Mouse (Mus musculus) 416B (cell line): ENCODE measurements around the gene Tecpr1.

Experiments
- DNase-seq: peaks from one replicate; pipeline ENCODE4 v3.0.0; 2011; ENCODE audit warnings: low read depth

Tecpr1 gene

DNA sequence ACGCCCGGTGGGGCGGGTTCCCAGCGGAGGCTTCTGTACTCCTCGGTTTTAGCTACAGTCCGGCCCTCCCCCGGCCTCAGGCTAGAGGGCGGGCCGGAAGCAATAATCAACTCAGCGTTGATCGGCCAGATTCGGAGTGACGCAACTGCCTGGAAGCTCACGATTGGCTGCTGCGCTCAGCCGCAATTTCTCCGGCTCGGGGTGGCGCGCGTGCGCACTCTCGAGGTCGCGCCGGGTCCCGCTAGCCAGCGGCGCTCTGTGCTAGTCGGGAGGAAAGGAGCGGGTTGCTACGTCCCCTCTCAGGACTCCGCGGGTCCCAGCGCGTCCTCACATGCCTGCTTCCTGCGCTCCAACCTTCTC, at the start of gene Tecpr1:
Gene Tecpr1, minus strand, starts transcription at position 113 of the 360 bp plus-strand sequence.
- DNase-seq = peak; percentile 94

DNA sequence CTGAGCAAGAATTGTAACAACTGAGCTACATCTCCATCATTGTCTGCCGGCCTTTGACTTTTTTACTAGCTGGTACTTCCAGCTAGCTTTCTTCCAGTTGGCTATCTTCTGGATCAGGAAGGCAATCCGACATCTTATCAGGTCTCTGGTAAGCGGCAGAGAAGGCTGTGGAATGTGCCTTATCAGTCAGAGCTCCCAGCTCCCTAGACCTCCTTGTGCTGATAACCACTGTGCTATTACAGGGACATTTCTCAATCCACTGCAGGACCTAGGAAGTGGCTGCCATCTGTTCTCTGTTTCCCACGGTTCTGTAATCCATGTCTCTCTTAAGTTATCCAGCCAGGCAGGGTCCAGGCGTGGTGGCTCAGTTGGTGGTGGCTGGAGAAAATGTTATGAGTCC, 48.4 kb upstream of the Tecpr1 start:
- no peak for DNase-seq

DNA sequence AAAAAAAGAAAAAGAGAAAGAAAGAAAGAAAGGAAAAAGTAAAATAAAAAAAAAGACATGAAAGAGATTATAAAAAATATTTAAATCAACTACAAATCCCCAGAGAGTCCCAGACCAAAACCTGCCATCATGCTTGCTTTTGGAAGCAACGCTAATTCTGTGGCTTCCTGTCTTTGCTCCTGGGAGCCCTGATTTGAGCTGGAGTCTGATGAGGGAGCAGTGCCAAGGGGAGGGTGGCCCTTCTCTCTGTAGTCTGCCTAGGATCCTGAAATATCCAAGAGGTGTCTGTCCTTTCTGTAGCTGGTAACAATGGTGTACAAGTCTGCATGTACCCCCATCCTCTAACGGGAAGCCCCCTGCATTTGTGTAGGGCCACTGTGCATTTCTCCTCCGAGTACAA, 47.7 kb upstream of the Tecpr1 start:
- DNase-seq = no peak

DNA sequence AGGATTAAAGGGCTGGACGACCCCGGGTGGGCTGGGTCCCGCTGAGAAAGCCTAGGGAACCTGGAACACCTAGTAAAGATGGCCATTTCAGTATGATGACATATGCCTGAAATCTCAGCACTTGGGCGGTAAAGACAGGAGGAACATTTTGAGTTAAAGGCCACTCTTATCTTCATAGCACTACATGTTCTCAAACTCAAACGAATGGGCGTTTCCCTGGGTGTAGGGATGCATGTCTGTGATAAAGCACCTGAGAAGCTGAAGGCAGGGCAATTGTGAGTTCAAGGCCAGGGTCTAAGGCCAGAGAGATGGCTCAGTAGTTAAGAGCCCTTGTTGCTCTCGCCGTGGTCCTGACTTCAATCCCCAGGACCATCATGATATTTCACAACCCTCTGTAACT, 47.0 kb upstream of the Tecpr1 start:
- DNase-seq = no peak

DNA sequence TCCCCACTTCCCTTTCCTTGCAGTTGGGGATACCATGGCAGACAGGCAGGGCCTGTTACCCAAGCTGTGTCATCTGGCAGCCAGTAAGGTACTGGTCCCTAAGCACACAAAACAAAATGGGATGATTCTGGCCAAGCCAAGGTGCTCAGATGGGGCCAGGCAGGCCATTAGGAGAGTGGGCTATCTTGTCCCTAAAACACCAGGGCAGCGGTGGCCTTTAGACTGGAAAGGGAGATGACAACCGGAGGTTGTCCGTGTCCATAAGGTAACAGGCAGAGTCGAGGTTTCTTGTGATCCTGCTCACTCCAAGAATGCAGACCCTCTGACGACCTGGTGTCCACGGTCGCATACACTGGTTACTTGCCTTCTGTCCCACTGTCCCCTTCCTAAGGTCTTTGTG, 46.5 kb upstream of the Tecpr1 start:
- no peak for DNase-seq

DNA sequence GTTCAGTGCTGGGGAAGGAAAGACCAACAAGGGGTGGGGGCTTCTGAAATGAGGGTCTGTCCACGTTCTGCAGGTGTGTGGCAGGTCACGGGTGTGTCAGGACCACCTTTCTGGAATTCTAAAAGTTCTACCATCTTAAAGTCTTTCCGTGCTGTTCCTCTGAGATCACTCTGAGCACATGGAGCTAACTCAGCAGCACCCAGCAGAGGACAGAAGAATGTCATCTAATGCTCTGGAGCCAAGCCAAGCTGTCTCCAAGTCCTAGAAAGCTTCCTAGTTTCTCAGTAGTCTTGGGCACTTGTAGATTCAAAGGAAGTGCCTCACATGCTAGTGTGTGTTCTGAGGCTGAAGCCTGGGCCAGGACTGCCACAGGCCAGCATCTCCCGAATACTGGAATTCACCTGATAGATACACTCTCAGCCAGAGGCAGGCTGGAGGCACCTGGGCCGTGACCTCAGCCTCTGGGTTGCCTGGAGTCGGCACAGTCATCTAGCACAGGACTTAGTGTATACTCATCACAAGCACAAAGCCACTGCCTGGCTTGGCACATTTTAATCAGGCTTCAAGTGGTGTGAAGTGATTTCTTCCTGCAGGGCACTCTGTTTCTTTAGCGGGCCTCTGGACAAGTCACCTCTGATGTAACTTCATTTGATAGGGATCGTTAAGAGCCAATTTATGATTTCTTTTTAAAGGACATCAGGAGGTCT, 44.3 kb upstream of the Tecpr1 start:
- peak; percentile 65 for DNase-seq

DNA sequence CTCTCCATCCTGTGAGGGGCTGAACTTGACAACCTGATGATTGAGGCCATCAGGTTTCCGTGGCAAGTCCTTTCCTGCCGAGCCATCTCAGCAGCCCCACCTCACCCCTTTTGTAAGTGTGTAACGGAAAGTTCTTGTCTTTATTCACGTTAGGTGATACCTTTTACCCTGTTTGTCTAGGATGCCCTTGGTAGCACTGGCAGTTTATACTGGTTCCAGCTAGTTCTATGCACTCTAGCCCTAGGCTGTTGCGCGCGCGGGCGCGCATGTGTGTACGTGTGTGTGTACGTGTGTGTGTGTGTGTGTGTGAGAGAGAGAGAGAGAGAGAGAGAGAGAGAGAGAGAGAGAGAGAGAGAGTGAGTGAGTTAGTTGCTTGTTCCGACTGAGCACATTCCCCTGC, 40.1 kb upstream of the Tecpr1 start:
- no peak for DNase-seq

DNA sequence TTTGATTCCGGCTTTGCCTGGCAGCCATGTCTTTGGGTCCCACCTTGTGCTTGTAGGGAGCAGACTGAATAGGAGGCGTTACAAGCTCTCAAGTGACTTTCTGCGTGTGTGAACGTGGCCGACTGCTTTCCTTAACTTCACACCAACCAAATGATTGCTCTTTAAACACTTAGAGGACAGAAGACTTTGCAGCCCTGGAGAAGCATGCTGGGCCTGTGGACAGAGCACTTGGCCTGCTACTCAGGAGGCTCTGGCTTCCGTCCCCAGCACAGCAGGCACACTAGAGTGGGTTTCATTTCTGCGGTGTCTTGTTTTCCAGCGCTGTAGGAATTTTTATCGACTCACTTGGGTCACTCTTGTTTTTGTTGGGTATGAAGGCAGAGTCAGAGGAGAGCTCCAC, 39.7 kb upstream of the Tecpr1 start:
- DNase-seq = no peak

DNA sequence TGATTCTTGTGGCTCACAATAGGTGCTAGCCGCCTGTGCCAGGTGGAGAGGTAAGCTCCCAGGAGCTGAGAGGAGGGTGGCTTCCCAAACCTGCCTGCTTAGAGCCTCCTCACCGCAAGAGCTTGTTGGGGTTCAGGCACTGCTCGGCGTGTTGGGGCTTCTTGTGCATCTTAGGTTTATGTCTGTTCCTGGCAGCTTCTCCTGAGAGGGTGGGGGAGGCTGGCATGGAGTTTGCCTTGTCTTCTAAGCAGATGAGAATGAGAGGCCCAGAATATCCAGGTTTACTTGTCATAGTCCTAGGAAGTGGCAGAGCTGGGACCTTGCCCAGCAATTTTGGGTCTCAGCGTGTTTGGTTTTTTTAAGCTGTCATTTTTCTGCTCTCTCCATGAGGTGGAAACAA, 38.4 kb upstream of the Tecpr1 start:
- DNase-seq = no peak

DNA sequence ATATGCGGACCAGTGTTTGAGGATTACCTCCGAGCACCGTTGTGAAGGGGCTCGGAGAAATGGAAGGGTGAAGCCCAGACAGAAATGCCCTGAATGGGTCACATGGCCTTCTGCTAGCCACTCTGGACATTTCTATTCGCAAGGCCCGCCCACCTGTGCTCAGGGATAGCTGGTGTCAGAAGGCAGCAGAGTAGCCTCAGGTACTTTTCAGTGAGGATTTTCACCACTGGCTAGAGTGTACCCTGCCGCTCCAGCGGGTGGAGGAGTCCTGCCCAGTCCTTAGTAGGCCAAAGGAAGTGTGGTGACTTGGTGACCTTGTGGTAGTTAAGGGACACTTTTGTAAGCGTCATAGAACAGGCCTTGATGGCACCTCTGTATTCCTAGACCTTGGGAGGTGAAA, 37.9 kb upstream of the Tecpr1 start:
- no peak for DNase-seq

DNA sequence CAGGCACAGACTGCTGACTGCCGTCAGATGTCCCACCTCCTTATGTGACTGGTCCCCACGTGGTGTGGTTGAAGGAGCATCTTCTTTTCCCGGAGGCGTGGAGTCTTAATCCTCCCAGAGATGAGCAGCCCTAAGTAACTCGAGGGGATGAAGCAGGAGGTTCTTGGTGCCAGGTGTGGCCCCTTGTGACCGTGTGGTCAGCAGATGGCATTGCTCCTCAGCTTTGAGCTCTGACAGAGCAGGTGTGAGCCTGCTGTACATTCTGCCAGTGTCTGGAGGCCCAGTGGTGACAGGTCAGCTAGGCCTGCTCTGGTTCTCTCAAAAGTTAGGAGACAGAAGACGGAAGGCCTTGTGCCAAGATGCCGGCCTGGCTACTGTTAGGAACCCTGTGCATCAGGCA, 37.0 kb upstream of the Tecpr1 start:
- no peak for DNase-seq

DNA sequence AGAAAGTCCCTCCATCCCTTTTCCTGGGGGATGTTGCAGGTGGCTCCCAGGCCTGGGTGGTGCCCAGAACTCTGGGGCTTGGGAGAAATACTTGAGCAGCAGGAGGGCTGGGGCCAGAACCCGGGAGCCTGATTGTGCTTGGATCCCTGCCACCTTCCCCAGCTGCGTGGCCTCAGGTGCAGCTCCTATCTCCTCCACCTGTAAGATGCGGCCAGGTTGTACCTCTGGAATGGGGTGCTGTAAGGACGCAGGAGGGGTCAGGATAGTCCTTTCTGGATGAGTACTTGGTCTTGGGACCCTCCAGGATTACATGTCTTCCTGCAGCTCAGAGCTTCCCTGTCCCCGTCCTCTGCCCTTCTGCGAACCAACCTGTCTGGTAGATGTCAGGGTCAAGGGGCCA, 35.8 kb upstream of the Tecpr1 start:
- no peak for DNase-seq

DNA sequence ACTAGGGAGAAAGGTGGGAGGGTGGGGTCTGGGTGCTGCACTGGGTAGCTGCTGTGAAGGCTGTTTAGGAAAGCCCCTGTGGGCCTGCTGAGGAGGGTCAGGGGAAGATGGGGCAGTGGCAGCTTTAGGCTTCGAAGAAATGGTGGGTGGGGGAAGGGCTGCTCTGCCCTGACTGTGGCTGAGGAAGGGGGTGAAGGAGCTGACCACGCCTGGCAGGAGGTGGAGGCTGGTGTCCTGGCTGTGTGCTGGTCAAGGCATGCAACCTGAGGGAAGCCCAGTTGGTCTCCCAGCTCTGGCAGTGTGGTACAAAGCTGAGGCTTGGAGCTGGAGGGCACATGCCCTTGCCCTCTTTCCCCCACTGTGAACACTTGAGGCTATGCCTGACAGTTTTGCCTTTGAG, 35.3 kb upstream of the Tecpr1 start:
- no peak for DNase-seq

DNA sequence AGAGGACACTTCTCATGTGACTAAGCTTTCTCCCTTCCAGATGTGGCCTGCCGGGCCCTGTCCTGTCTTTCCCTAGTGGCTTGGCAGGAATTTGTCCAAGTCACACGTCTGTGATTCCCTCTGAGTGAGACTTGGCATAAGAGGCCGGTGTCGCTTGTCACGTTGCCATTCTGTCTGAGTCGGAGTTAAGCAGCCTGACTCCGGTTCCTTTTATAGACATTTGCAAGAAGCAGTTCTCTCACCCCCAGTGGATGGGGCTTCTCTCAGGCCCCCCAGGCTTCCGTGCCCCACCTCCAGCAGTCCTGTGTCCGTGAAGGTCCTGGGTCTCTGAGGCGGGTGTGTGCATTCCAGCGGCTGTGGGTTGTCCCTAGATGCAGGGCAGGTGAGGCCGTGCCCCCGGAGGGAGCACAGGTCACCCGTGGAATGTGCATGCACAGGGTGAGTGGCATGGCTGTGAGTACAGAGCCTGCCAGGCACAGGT, 34.8 kb upstream of the Tecpr1 start:
- no peak for DNase-seq

DNA sequence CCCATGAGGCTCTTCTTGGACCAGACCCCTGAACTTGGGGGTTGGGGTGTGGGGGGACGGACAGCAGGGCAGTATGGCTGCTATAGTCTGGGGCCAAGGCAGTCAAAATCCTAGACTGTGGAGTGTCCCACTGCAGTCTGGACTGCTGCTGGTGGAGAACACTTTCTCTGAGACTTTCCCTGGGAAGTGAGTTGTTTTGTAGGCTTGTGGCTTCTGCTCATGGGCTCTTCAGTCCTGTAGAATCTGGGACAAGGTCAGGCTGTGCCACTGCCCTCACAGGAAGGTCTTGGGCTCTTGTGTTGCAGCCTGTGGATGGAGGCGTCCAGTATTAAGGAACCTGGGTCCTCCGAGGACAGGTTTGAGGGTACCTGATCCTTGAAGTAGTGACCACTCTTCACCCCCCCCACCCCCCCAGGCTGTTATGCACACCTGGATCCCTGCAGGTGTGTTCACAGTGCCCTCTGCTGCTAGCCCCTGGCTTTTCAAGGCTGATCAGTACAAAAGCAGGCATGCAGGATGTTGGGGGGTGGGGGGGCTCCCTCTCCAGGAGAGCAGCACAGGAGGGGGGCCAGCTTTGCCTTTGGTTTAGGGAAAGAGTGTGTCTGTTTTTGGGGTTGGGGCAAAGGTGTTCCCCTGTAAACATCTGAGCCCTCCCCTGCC, 34.2 kb upstream of the Tecpr1 start:
- no peak for DNase-seq

DNA sequence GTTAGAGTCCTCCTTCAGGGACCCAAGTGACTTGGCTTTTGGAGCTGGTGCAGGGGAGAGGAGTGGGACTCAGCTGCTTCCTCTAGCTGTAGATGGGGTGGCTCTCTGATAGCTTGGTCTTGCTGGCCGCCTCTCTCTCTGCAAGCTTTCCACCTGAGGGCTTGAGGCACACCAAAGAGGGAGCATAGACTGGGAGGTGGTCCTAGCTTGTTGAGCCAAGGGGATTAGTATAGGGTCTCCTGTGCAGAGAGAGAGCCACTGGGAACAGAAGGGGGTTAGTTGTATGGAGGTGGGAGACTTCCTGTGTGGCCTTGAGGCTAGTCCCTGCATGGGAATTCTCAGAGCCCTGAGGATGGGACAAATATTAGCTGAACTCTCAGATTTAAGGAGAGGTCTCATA, 33.5 kb upstream of the Tecpr1 start:
- DNase-seq = no peak

DNA sequence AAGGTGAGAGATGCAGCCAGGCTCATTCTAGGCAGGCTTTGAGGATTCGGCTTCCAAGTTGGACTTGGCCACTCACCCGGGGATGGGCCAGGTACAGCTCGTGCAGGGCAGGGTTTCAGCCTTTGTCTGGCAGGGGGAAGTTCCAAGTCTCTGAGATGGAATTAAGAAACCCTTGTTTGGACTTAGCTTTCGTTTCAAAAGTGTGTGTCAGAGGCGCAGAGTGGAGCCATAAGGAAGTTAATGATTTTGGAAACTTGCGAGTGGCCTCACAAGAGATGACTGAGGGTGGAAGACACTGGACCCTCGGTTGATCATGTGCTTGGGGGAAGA, 33.1 kb upstream of the Tecpr1 start:
- DNase-seq = no peak

DNA sequence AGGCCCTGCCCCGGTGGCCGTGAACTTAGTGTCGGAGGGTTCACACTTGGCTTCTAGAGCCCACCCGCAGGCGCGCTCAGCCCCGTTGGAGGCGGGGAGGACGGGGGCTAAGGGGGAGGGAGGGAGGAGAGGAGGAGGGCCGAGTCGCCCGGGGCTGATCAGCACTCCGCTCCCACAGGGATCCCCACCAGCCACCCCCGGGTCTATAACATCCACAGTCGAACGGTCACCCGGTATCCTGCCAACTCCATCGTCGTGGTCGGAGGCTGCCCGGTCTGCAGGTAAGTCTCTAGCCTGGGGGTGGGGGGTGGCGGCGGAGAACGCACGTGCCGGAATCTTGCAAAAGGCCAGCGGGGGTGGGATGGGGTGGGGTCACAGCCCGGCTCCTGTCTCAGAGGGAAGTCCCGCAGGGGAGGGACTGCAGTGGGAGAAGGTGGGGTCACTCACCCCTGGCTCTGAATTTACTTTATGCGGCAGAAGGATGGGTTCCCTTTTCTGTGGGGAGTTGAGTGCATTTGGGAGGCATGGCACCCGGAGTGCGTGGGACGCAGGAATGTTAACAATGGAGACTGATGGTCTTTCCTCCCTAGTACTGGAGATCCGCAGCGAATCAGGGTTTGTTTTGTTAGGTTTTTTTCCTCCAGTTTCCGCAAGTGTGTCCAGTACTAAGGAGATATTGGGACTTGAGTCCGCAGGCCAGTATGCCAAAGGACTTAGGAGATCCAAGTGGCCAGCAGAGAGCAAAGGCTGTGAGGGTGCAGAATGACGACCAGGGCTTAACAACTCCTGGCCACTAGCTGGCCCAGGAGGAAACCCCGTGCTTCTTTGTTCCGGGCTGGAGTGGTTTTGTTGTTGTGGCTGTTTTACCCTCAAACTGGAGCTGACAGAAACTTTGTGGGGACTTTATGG, 32.5 kb upstream of the Tecpr1 start:
- DNase-seq = peak; percentile 73

DNA sequence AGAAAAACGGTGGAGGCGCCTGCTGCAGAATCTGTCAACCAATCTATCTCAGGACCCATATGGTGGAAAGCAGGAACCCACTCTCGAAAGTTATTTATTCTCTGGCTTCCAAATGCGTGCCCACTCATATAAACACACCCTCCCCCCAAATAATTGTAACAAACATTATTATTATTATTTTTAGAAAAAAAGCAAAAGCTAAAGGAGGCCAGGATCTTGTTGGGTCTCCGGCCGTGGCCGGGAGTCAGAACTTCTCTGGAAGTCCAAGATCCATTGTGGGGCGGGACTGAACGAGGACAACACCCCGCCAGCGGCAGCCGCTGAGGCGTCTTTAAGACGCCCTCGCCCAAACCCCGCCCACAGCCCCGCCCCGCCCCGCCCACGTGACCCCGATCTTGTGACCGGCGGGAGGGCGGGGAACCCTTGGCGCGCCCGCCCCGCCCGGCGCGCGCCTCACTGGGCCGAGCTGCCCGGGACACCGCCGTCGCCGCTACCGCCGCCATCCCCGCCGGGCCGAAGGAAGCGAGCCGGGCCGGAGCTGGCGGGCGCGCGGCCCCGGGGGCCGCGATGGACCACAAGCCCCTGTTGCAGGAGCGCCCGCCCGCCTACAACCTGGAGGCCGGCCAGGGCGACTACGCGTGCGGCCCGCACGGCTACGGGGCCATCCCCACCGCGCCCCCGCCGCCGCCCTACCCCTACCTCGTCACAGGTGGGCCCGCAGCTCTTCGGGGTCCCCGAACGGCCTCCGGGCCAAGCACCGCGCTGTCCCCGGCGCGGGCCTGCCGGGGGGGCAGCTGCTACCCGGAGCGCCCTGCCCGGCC, 31.6 kb upstream of the Tecpr1 start:
- peak; percentile 95 for DNase-seq

DNA sequence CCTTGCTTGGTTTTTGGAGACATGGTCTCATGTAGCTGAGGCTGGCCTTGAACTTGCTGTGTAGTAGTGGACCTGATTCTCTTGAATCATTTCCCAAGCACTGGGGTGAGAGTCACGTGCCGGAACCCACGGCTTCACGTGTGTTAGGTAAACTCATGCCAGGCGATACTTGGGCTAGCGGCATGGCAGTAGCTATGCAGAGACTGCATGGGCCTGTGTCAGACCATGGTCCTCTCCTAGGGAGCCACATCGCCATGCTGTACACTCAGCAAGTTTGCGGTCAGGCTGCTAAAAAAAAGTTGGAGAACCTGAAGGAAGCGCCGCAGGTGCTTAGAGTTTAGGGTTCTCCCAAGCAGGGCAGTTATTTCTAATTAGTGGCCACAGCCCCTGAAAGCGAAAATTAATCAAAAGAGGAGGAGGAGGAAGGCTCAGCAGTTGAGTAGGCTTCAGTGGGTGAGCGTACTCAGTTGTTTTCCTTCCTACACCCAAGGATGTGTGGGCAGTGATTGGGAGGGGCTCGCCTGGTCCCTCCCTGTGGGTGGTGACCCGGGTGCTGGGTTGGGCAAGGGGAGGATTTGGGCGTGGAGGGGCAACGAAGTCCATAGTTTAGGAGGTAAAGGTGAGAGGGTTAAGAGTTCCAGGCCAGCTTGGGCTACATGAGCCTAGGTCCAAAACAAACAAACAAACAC, 30.9 kb upstream of the Tecpr1 start:
- peak; percentile 89 for DNase-seq

DNA sequence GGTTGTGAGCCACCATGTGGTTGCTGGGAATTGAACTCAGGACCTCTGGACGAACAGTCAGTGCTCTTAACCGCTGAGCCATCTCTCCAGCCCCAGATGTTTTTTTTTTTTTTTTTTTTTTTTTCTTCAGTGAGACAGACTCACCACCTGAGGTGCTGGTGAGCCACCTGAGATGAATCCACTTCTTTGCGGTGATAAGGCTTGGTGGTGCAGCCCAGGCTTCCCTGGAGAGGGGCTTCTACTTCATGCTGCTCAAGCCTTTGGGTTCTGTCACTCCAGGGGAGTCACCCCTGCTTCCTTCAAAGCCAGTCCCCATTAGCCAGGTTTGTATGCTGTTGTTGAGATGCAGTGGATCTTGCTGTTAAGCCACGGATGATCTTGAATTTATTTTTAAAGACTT, 29.8 kb upstream of the Tecpr1 start:
- no peak for DNase-seq
